Mouse (Mus musculus) cerebellum, postnatal 25 days (tissue): ENCODE results near the gene Elfn1.

Experiments
- DNase-seq, 2 experiments: peaks; one replicate each; pipeline ENCODE4 v3.0.0; 2021; ENCODE audit warnings: mixed read lengths in 2 of 2

Elfn1 gene

GRCm38 (mm10) chr5:139977476-139977875 lies 69.7 kb downstream of the Elfn1 start:
- no peak for DNase-seq

GRCm38 (mm10) chr5:139978525-139979276 lies 71.0 kb downstream of the Elfn1 start:
- DNase-seq, result no peak

GRCm38 (mm10) chr5:139979371-139979770 lies 71.6 kb downstream of the Elfn1 start:
- DNase-seq, result no peak

GRCm38 (mm10) chr5:139981976-139982375 lies 74.2 kb downstream of the Elfn1 start:
- DNase-seq, result no peak

GRCm38 (mm10) chr5:139985073-139985746 lies 77.5 kb downstream of the Elfn1 start:
- no peak for DNase-seq

GRCm38 (mm10) chr5:139991531-139991930 lies 83.8 kb downstream of the Elfn1 start:
- no peak for DNase-seq

GRCm38 (mm10) chr5:139998321-139998720 lies 90.6 kb downstream of the Elfn1 start:
- DNase-seq, result peak in 1 of 2 experiments; percentile 25

- DNase-seq, result no peak
These were observed 91.2 kb downstream of the Elfn1 start for GRCm38 (mm10) chr5:139998916-139999315.

- no peak for DNase-seq
These were observed 94.8 kb downstream of the Elfn1 start for GRCm38 (mm10) chr5:140002541-140002940.

GRCm38 (mm10) chr5:140006861-140007260 lies 99.1 kb downstream of the Elfn1 start:
- no peak for DNase-seq

GRCm38 (mm10) chr5:140007656-140008522 lies 100.1 kb downstream of the Elfn1 start:
- DNase-seq, result no peak

GRCm38 (mm10) chr5:140008523-140008806 lies 100.7 kb downstream of the Elfn1 start:
- no peak for DNase-seq

- no peak for DNase-seq
These were observed 101.4 kb downstream of the Elfn1 start for GRCm38 (mm10) chr5:140009083-140009655.

GRCm38 (mm10) chr5:140010405-140010804 lies 102.7 kb downstream of the Elfn1 start:
- no peak for DNase-seq

- no peak for DNase-seq
These were observed 104.7 kb downstream of the Elfn1 start for GRCm38 (mm10) chr5:140012286-140012967.

GRCm38 (mm10) chr5:140013652-140014051 lies 105.9 kb downstream of the Elfn1 start:
- no peak for DNase-seq

- no peak for DNase-seq
These were observed 109.2 kb downstream of the Elfn1 start for GRCm38 (mm10) chr5:140016896-140017295.

GRCm38 (mm10) chr5:140018780-140019179 lies 111.0 kb downstream of the Elfn1 start:
- no peak for DNase-seq

- no peak for DNase-seq
These were observed 111.9 kb downstream of the Elfn1 start for GRCm38 (mm10) chr5:140019616-140020015.

GRCm38 (mm10) chr5:140021755-140022154 lies 114.0 kb downstream of the Elfn1 start:
- peak; percentile 71 to 79 for DNase-seq

- DNase-seq, result no peak
These were observed 115.1 kb downstream of the Elfn1 start for GRCm38 (mm10) chr5:140022861-140023260.

GRCm38 (mm10) chr5:140023941-140024500 lies 116.3 kb downstream of the Elfn1 start:
- peak; percentile 28 to 50 for DNase-seq
